Mouse (Mus musculus) heart, embryonic 15.5 days (tissue): ENCODE data around the gene Kif28. TPM values are rescaled to one million over a fixed set of nuclear protein-coding genes. Genes with fewer than 3 reads are reported as not detected.
"Not testable (repeated sequence)": the region's sequence is repeated elsewhere in the genome, so short reads cannot be mapped to it uniquely, and the experiment has no call there.

Source experiments
- ATAC-seq: fragments of 200-750 bp; cut with Nextera tagmentation; replicated peaks from 2 replicates; pipeline ENCODE4 v1.8.0; 2017; ENCODE audit warnings: low read depth, moderate TSS enrichment; ENCODE audit not compliant: insufficient number of reproducible peaks, insufficient read depth, low FRiP score
- H3K27ac ChIP-seq: fragments of 300-500 bp; sonication (generic); 2 replicates; pipeline ENCODE4 v1.5.1; 2015; ENCODE audit warnings: mild to moderate bottlenecking, inconsistent platforms
- H3K27me3 ChIP-seq: fragments of 300-500 bp; sonication (generic); 2 replicates; pipeline ENCODE4 v1.6.1; 2015; ENCODE audit warnings: inconsistent platforms
- H3K36me3 ChIP-seq: fragments of 300-500 bp; sonication (generic); 2 replicates; pipeline ENCODE4 v1.6.1; 2015; ENCODE audit warnings: mild to moderate bottlenecking, inconsistent platforms
- H3K4me1 ChIP-seq: fragments of 300-500 bp; sonication (generic); replicated peaks from 2 replicates; pipeline ENCODE4 v1.6.1; 2015; ENCODE audit warnings: inconsistent platforms
- H3K4me2 ChIP-seq: fragments of 300-500 bp; sonication (generic); 2 replicates; pipeline ENCODE4 v1.6.1; 2015; ENCODE audit warnings: inconsistent platforms, mild to moderate bottlenecking, moderate library complexity
- H3K4me3 ChIP-seq: fragments of 300-500 bp; sonication (generic); 2 replicates; pipeline ENCODE4 v1.5.1; 2015; ENCODE audit warnings: mild to moderate bottlenecking, inconsistent platforms
- H3K9ac ChIP-seq: fragments of 300-500 bp; sonication (generic); 2 replicates; pipeline ENCODE4 v1.6.1; 2015; ENCODE audit warnings: mild to moderate bottlenecking, inconsistent platforms
- H3K9me3 ChIP-seq: fragments of 300-500 bp; sonication (generic); replicated peaks from 2 replicates; pipeline ENCODE4 v1.6.1; 2016; ENCODE audit warnings: inconsistent platforms
- WGBS: fragments of 180-500 bp; shearing (Covaris S2); methylation state at CpG from one replicate; pipeline ENCODE4 v1.1.7; 2015; ENCODE audit warnings: mixed read lengths; 5-methylcytosine and 5-hydroxymethylcytosine counted together
- polyA plus RNA-seq: library from polyadenylated mRNA; unstranded; fragments of >200 nt; fragmentation: Nextera tagmentation; extraction: Ambion mirVana; gene quantifications from 2 replicates; pipeline ENCODE4 v1.2.1, GENCODE M21; 2015

The Kif28 gene
- polyA plus RNA-seq, 1 experiment from 2014 or later: 0.08 TPM

- H3K4me1 ChIP-seq: no peaks in the 10 kb centered on the region
- WGBS: 28% methylated on average over 15 of the region's 15 CpGs
- no peak overlapping the region for H3K9ac ChIP-seq
- no peaks in the 10 kb centered on the region for H3K9me3 ChIP-seq
- no peaks in the 10 kb centered on the region for H3K36me3 ChIP-seq
- no peak for ATAC-seq
- peak overlapping the region; percentile 29 for H3K4me2 ChIP-seq
- no peaks in the 10 kb centered on the region for H3K27me3 ChIP-seq
- 0 out of 2 replicates have a peak overlapping the region, but pooled peaks have one; percentile 14 for H3K4me3 ChIP-seq
- H3K27ac ChIP-seq: no peak overlapping the region
These were observed 10.3 kb downstream of the Kif28 start for GRCm38 (mm10) chr1:179734500-179735474.

GRCm38 (mm10) chr1:179731391-179731790 is 13.7 kb downstream of the Kif28 start:
- ATAC-seq: no peak
- Histone ChIP-seq H3K27ac (no peak overlapping the region), H3K4me2 (no peak overlapping the region), H3K9ac (no peak overlapping the region), H3K9me3 (no peaks in the 10 kb centered on the region), H3K36me3 (no peaks in the 10 kb centered on the region), H3K4me3 (no peak overlapping the region), H3K27me3 (no peaks in the 10 kb centered on the region), H3K4me1 (no peaks in the 10 kb centered on the region)
- 63% methylated on average over 3 of the region's 3 CpGs for WGBS

DNA sequence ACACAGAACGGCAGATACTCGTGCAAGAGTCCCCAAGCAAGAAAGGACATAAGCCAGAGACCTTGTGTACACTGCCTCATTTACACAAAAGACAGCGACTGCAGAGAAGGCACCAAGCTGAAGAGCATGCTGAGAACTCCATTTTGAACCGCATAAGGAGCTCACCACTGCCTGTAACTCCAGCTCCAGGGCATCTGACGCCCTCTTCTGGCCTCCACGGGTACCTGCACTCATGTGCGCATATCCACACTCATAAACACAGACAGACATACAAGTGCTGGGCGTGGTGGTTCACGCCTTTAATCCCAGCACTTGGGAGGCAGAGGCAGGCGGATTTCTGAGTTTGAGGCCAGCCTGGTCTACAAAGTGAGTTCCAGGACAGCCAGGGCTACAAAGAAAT is 16.4 kb downstream of the Kif28 start:
- no peaks in the 10 kb centered on the region for H3K9me3 ChIP-seq
- no peaks in the 10 kb centered on the region for H3K27me3 ChIP-seq
- H3K36me3 ChIP-seq: no peaks in the 10 kb centered on the region
- no peaks in the 10 kb centered on the region for H3K4me1 ChIP-seq
- H3K4me2 ChIP-seq: no peak overlapping the region
- H3K9ac ChIP-seq: no peak overlapping the region
- no peak overlapping the region for H3K27ac ChIP-seq
- no peak overlapping the region for H3K4me3 ChIP-seq
- no peak for ATAC-seq
- WGBS: 83% methylated on average over 10 of the region's 10 CpGs

DNA sequence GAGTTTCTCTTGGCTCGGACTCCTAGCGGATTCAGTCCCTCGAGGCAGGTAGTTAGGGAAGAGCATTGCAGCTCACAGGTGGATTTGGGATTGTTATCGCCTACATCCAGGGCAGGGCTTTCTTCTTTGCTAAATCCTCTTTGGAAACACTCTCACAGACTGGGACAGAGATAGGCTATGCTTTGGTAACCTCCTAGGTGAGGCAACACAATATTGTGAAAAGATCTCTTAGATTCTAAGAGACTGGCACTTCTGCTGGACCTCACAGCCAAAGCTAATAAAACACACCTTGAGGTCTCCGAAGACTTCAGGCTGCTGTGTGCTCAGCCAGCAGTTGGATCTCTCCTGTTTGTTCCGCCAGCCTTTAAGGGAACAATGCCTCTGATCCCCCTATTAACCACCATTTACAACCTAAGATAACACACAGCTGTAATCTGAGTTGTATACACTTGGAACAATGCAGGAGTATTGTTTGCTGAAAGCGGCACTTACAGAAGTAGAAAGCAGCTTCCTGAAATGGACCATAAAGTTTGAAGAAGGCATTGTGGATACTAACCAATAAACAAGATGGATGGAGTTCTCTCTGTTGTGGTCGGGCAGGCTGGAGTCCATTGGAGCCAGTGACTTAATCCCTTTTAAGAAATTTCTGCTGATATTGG is 22.1 kb downstream of the Kif28 start:
- H3K36me3 ChIP-seq: no peaks in the 10 kb centered on the region
- no peaks in the 10 kb centered on the region for H3K9me3 ChIP-seq
- H3K4me3 ChIP-seq: no peak overlapping the region
- no peak overlapping the region for H3K4me2 ChIP-seq
- ATAC-seq: no peak
- no peaks in the 10 kb centered on the region for H3K27me3 ChIP-seq
- 0 out of 2 replicates have a peak, but pooled peaks cover 3% of the 10 kb centered on the region for H3K4me1 ChIP-seq
- WGBS: 72% methylated on average over 8 of the region's 8 CpGs
- no peak overlapping the region for H3K27ac ChIP-seq
- no peak overlapping the region for H3K9ac ChIP-seq

GRCm38 (mm10) chr1:179715786-179716185 is 29.3 kb downstream of the Kif28 start:
- Histone ChIP-seq H3K9me3 (no peaks in the 10 kb centered on the region), H3K9ac (no peak overlapping the region), H3K27me3 (no peaks in the 10 kb centered on the region), H3K27ac (no peak overlapping the region), H3K4me2 (no peak overlapping the region), H3K4me3 (no peak overlapping the region), H3K36me3 (no peaks in the 10 kb centered on the region), H3K4me1 (no peaks in the 10 kb centered on the region)
- 84% methylated on average over 4 of the region's 4 CpGs for WGBS
- ATAC-seq: no peak

- not testable (repeated sequence) for H3K4me2 ChIP-seq, H3K4me1 ChIP-seq, H3K4me3 ChIP-seq, ATAC-seq, H3K9me3 ChIP-seq, H3K27ac ChIP-seq, H3K9ac ChIP-seq, H3K27me3 ChIP-seq, H3K36me3 ChIP-seq
- WGBS: 50% methylated on average over 4 of the region's 4 CpGs
These were observed 29.8 kb downstream of the Kif28 start for GRCm38 (mm10) chr1:179715289-179715688.

GRCm38 (mm10) chr1:179713367-179713766 is 31.7 kb downstream of the Kif28 start:
- no peak overlapping the region for H3K27ac ChIP-seq
- no peak for ATAC-seq
- no peak overlapping the region for H3K4me3 ChIP-seq
- no peak overlapping the region for H3K4me2 ChIP-seq
- H3K27me3 ChIP-seq: no peaks in the 10 kb centered on the region
- H3K9me3 ChIP-seq: no peaks in the 10 kb centered on the region
- WGBS: 80% methylated on average over 3 of the region's 3 CpGs
- H3K4me1 ChIP-seq: peaks cover 8% of the 10 kb centered on the region
- no peak overlapping the region for H3K9ac ChIP-seq
- H3K36me3 ChIP-seq: no peaks in the 10 kb centered on the region

GRCm38 (mm10) chr1:179712658-179713057 is 32.4 kb downstream of the Kif28 start:
- no peaks in the 10 kb centered on the region for H3K36me3 ChIP-seq
- WGBS: 79% methylated on average over 7 of the region's 7 CpGs
- H3K27ac ChIP-seq: no peak overlapping the region
- no peak overlapping the region for H3K9ac ChIP-seq
- ATAC-seq: no peak
- no peak overlapping the region for H3K4me2 ChIP-seq
- H3K4me3 ChIP-seq: no peak overlapping the region
- H3K4me1 ChIP-seq: peaks cover 8% of the 10 kb centered on the region
- no peaks in the 10 kb centered on the region for H3K27me3 ChIP-seq
- no peaks in the 10 kb centered on the region for H3K9me3 ChIP-seq

GRCm38 (mm10) chr1:179710739-179711138 is 34.3 kb downstream of the Kif28 start:
- 70% methylated on average over 5 of the region's 5 CpGs for WGBS
- no peaks in the 10 kb centered on the region for H3K36me3 ChIP-seq
- no peak for ATAC-seq
- no peaks in the 10 kb centered on the region for H3K9me3 ChIP-seq
- H3K4me3 ChIP-seq: no peak overlapping the region
- peaks cover 8% of the 10 kb centered on the region for H3K4me1 ChIP-seq
- no peaks in the 10 kb centered on the region for H3K27me3 ChIP-seq
- no peak overlapping the region for H3K4me2 ChIP-seq
- no peak overlapping the region for H3K27ac ChIP-seq
- H3K9ac ChIP-seq: no peak overlapping the region

- peaks cover 8% of the 10 kb centered on the region for H3K4me1 ChIP-seq
- H3K27ac ChIP-seq: peak overlapping the region; percentile 43; the same call in 1 of the 2 replicates
- H3K4me2 ChIP-seq: no peak overlapping the region
- no peaks in the 10 kb centered on the region for H3K27me3 ChIP-seq
- H3K9ac ChIP-seq: no peak overlapping the region
- H3K9me3 ChIP-seq: no peaks in the 10 kb centered on the region
- ATAC-seq: peak; percentile 80
- H3K4me3 ChIP-seq: no peak overlapping the region
- no peaks in the 10 kb centered on the region for H3K36me3 ChIP-seq
- 54% methylated on average over 6 of the region's 6 CpGs for WGBS
These were observed 35.7 kb downstream of the Kif28 start for GRCm38 (mm10) chr1:179709390-179709789.

DNA sequence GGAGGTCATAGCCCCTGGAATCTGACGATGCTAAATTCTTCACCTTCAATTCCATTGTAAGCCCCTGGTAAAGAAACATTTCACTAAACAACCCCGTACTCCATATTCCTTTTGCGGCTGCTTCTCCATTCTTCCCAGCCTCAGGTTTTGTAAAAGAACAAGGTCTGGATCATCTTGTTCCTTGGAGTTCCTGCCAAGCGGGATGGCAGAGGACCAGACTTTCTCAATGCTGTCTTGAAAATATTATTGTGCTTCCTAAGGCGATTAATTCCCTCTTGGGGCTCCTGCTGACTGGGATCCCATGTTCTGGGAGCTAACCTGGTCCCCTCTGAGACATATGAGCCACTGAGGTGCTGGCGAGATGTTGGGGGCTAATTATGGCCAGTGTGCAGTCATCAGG is 39.9 kb downstream of the Kif28 start:
- Histone ChIP-seq H3K9me3 (no peaks in the 10 kb centered on the region), H3K9ac (no peak overlapping the region), H3K4me1 (peaks cover 18% of the 10 kb centered on the region), H3K27me3 (no peaks in the 10 kb centered on the region), H3K36me3 (no peaks in the 10 kb centered on the region), H3K4me3 (no peak overlapping the region), H3K27ac (no peak overlapping the region), H3K4me2 (no peak overlapping the region)
- ATAC-seq: no peak
- 86% methylated on average over 6 of the region's 6 CpGs for WGBS
